Mouse (Mus musculus): Measurements from ENCODE around the gene Pip4k2a.

DNA sequence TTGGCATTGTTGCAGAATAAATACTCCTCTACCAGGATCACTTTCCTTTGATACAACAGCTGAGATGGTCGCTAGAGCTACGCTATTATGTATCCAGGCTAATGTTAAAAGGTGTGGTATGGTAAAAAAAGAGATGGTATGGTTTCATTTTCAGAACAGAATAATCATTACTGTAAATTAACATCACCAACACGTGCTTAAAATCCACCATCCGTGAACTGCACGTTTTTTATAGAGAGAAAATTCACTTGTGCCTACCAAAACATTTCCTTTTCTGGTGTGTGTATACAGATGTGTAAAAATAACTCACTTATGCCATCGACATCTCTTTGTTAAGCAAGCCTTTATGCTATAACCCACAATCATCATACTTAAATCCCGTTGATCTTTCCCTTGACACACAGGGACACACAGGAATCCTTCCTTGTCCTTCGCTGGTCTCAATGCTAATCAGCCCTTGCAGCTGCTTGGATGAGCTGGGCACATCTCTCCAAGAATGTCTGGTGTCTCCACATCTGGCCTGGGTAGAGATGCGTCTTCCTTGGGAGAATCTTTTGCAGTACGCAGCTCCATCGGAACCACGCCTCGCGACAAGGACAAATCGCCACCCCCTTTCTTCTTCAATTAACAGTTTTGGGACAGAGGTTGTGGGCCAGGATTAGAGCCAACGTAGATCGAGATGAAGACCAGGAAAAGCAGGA lies 198.5 kb downstream of the Pip4k2a start:
- TF ChIP-seq CTCF (IDR thresholded peaks at IDR 0.05; ENCODE audit: control insufficient read depth, insufficient read depth, insufficient read length) = no peak
- no peak for TF ChIP-seq CEBPB (IDR thresholded peaks at IDR 0.05; ENCODE audit: low read depth)
- TF ChIP-seq MYOG (IDR thresholded peaks at IDR 0.05; ENCODE audit: control insufficient read depth, extremely low read depth, insufficient read length) = no peak
- TF ChIP-seq FOSL1 (IDR thresholded peaks at IDR 0.05; ENCODE audit: insufficient read depth, low read length, poor library complexity, severe bottlenecking) = no peak

All from C2C12 (cell line).